8 mouse cellular contexts compared by ENCODE assay signal in genomic region chr10:126905650-126906075, GRCm38 (mm10). TPM values are rescaled to one million over a fixed set of nuclear protein-coding genes. Genes with fewer than 3 reads are reported as not detected.
DNase-seq lines count a peak whose midpoint lies in the region; ATAC-seq lines count a peak whose summit lies in the region.

No protein-coding gene starts in this region.

- peak overlapping the region; percentile 83 for H3K9ac ChIP-seq in heart, embryonic 13.5 days
- peak overlapping the region; percentile 71 for H3K9ac ChIP-seq in liver, embryonic 12.5 days
- H3K9ac ChIP-seq in stomach, embryonic 15.5 days = peak overlapping the region; percentile 56; the same call in 1 of the 2 replicates

- WGBS in heart, embryonic 13.5 days = 1% methylated on average over 30 of the region's 30 CpGs
- under 1% methylated on average over 30 of the region's 30 CpGs for WGBS in liver, embryonic 12.5 days (ENCODE audit: insufficient replicate concordance)
- WGBS in stomach, embryonic 15.5 days = 1% methylated on average over 30 of the region's 30 CpGs

- DNase-seq in CD4-positive helper T cell, adult 2 months (ENCODE audit: low read depth, low spot score) = peak; percentile 77
- DNase-seq in fat pad, adult 2 months (ENCODE audit: extremely low read depth, low read depth, low spot score) = peak; percentile 42
- peak; percentile 97 for DNase-seq in kidney, postnatal 10 days
- peak; percentile 46 to 62 for DNase-seq in natural killer cell, adult 2 months (ENCODE audit: low spot score in 2 of 2)

- H3K4me3 ChIP-seq in brown adipose tissue, adult 24 weeks (ENCODE audit: insufficient read depth, low read depth, low read length) = peak overlapping the region; percentile 82
- peak overlapping the region; percentile 61 for H3K4me3 ChIP-seq in heart, embryonic 13.5 days
- H3K4me3 ChIP-seq in liver, embryonic 12.5 days = peak overlapping the region; percentile 65
- peak overlapping the region; percentile 51 for H3K4me3 ChIP-seq in stomach, embryonic 15.5 days (replicated peaks)

- H3K27me3 ChIP-seq in heart, embryonic 13.5 days (replicated peaks) = no peaks in the 10 kb centered on the region
- no peaks in the 10 kb centered on the region for H3K27me3 ChIP-seq in liver, embryonic 12.5 days (replicated peaks)
- H3K27me3 ChIP-seq in stomach, embryonic 15.5 days (replicated peaks) = no peaks in the 10 kb centered on the region

- peaks cover 2% of the 10 kb centered on the region; the same call in 1 of the 2 replicates for H3K4me1 ChIP-seq in brown adipose tissue, adult 24 weeks (ENCODE audit: control insufficient read depth, insufficient read depth, insufficient read length, low read length)
- H3K4me1 ChIP-seq in heart, embryonic 13.5 days = peaks cover 9% of the 10 kb centered on the region
- peaks cover 21% of the 10 kb centered on the region for H3K4me1 ChIP-seq in liver, embryonic 12.5 days
- H3K4me1 ChIP-seq in stomach, embryonic 15.5 days = peaks cover 3% of the 10 kb centered on the region; the same call in 1 of the 2 replicates

- H3K4me2 ChIP-seq in heart, embryonic 13.5 days = peak overlapping the region; percentile 83
- H3K4me2 ChIP-seq in liver, embryonic 12.5 days = peak overlapping the region; percentile 81
- H3K4me2 ChIP-seq in stomach, embryonic 15.5 days = peak overlapping the region; percentile 70

- ATAC-seq in heart, embryonic 13.5 days (ENCODE audit: extremely low read depth, insufficient number of reproducible peaks, low FRiP score, low TSS enrichment) = peak; percentile 45; the same call in 1 of the 2 replicates
- peak; percentile 81 for ATAC-seq in liver, embryonic 12.5 days
- peak; percentile 78 for ATAC-seq in stomach, embryonic 15.5 days (ENCODE audit: insufficient read depth, low FRiP score, low read depth)

- H3K27ac ChIP-seq in brown adipose tissue, adult 24 weeks (replicated peaks; ENCODE audit: low read depth, low read length) = peak overlapping the region; percentile 92
- H3K27ac ChIP-seq in heart, embryonic 13.5 days (replicated peaks) = peak overlapping the region; percentile 79
- peak overlapping the region; percentile 80 for H3K27ac ChIP-seq in liver, embryonic 12.5 days
- peak overlapping the region; percentile 83 for H3K27ac ChIP-seq in stomach, embryonic 15.5 days

- no peaks in the 10 kb centered on the region for H3K9me3 ChIP-seq in heart, embryonic 13.5 days
- 0 out of 2 replicates have a peak, but pooled peaks cover 3% of the 10 kb centered on the region for H3K9me3 ChIP-seq in liver, embryonic 12.5 days (replicated peaks)
- no peaks in the 10 kb centered on the region for H3K9me3 ChIP-seq in stomach, embryonic 15.5 days

- H3K36me3 ChIP-seq in heart, embryonic 13.5 days = no peaks in the 10 kb centered on the region
- H3K36me3 ChIP-seq in liver, embryonic 12.5 days = no peaks in the 10 kb centered on the region
- no peaks in the 10 kb centered on the region for H3K36me3 ChIP-seq in stomach, embryonic 15.5 days

RNA-seq across cellular contexts. Expression of gene Atp23, which starts 4.5 kb away (rescaled TPM):
- 4.1 and 6.9 TPM in 2 replicates for polyA plus RNA-seq in brown adipose tissue, adult 24 weeks (2012; ENCODE audit: insufficient read depth, insufficient read length, missing spikeins)
- polyA plus RNA-seq in heart, embryonic 13.5 days (2015; fragmentation: Nextera tagmentation; extraction: Ambion mirVana) = 6.4 and 8.6 TPM in 2 replicates
- 13.9 and 14.4 TPM in 2 replicates for polyA plus RNA-seq in liver, embryonic 12.5 days (2016; fragmentation: Nextera tagmentation; extraction: Ambion mirVana)
- 17.9 and 18.2 TPM in 2 replicates for polyA plus RNA-seq in stomach, embryonic 15.5 days (2015; fragmentation: Nextera tagmentation; extraction: Ambion mirVana)

Comparison
In these comparisons a context has a peak if more than half of its experiments do, and no peak if none do; other contexts are left out.
1. Peak in every context shown above with its lines: DNase-seq, ATAC-seq, H3K4me3 ChIP-seq and H3K27ac ChIP-seq.
2. DNase-seq: peak in every context shown above with its lines; median percentile 97 in kidney, postnatal 10 days; 77 in CD4-positive helper T cell, adult 2 months; 54 in natural killer cell, adult 2 months; 42 in fat pad, adult 2 months.